Mouse (Mus musculus) layer of hippocampus, postnatal 36 days (tissue): ENCODE data around the gene Slain2. TPM values are rescaled to one million over a fixed set of nuclear protein-coding genes. Genes with fewer than 3 reads are reported as not detected.
"Not testable (repeated sequence)": the region's sequence is repeated elsewhere in the genome, so short reads cannot be mapped to it uniquely, and the experiment has no call there.

Source experiments
- DNase-seq, 2 experiments: peaks; one replicate each; pipeline ENCODE4 v3.0.0; 2022
- total RNA-seq, 2 experiments: library from RNA; stranded (reverse); gene quantifications; 2 replicates each; pipeline ENCODE4 v1.2.3; 2021

Gene Slain2
- total RNA-seq, 2 experiments from 2014 or later = 21.0 to 24.6 TPM

DNA sequence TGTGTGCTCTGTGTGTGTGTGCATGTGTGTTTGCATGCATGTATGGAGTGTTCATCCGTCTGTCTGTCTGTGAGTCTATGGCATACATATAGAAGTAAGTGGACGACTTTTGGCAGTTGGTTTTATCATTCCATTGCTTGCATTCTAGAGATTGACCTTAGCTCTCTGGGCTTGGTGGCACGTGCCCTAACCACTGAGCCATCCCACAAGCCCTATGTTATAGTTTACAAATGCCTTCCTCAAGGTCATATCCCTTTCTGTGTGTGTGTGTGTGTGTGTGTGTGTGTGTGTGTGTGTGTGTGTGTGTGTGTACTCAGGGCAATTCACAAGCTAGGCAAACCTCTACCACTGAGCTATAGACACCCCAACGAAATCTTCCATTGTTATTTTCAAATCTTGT lies 12.2 kb upstream of the Slain2 start:
- DNase-seq = no peak

DNA sequence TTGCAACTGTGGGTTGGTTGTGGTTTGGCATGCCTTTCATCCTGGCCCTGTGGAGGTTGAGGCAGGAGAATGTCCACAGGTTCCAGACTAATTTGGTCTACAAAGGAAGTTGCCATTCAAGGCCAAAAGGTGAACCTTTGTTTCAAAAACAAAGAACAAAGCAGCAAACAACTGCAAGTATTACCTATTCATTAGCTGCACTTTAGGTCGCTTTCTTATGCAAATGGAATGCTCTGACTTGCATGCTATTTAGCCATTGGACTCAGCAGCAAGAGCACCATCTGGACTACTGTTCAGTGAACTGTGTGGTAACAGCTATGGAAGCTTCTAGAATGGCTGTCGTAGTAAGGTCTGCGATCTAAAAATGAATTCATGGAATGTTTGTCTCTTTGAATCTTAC lies 11.8 kb upstream of the Slain2 start:
- DNase-seq = no peak

DNA sequence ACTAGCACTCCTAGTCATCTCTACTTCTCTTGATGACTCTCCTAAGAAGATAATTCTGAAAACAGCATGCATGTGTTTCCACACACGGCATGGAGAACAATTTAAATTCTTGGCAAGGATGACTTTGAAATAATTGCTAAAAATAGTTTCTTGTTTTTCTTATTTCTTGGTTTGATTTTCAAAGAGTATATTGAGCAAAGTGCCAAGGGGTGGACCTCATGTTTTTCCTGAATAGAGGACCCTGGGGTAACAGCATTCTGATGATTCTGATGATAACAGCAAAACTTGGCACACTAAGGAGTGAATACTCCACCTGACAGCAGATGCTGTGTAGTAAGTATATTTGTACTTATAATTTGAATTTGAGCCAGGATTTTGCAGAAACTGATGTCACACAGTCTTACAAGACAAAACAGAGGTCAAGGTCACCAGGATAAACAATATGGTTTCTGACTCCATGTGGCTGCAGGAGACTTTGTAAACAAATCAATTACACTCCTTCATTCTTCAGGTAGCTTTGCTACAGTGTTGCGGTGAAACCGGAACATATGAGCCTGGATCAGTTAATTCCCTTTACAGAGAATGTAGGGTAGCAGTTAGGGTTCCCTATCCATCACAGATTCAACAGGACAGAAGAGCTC lies 11.1 kb upstream of the Slain2 start:
- DNase-seq = no peak

DNA sequence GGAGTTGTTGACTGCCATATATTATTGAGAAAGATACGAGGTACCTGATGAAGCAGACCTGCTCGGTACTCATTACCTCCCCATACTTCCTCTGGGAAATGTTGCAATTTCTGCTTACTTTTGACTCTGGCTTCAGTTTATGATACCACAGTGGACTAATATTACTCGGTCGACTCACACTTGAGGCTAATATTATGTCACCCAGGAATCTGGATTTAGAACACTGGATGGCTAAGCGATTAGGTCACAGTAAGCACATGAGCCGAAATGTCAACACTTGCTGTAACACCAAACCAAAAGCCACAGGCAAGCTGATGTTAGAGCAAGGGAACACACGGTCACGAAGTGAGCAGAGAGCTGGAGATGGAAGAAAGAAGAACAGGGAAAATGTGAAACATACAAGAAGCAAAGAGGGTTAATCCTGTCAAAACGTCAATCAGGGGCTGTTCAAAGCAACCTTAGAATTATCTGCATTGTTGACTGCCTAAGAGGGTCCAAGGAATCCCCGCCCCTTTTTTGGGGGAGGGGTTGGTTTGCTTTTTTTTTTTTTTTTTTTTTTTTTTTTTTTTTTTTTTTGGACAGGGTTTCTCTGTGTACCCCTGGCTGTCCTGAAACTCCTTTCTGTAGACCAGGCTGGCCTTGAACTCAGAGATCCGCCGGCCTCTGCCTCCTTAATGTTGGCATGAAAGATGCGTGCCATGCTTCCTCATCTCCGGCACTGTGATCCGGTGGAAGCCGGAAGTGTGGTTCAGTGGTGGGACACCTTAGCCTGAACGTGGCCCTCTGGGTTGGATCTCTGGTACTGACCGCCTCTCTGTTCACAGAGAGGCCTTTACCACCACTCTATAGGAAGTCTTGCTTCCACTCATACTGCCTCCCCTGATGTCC lies 9.0 kb upstream of the Slain2 start:
- DNase-seq = no peak

DNA sequence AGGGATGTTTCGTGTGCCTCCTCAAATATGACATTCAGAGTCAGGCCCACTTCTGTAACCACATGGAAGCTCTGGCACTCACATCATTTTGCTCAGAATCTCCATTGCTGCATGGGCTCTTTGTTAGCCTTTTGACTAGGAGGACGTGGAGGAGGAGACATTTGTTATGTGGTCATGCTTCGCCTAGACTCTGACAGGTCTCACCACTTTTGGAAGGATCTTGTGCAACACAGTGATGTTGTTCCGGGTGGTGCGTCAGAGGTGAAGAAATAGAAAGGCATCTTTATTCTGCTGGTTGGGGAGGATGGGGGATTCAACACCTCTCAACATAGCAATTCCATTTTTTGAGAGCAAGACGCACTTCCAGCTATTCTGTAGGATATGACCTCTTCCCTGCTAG lies 6.7 kb upstream of the Slain2 start:
- DNase-seq = no peak

DNA sequence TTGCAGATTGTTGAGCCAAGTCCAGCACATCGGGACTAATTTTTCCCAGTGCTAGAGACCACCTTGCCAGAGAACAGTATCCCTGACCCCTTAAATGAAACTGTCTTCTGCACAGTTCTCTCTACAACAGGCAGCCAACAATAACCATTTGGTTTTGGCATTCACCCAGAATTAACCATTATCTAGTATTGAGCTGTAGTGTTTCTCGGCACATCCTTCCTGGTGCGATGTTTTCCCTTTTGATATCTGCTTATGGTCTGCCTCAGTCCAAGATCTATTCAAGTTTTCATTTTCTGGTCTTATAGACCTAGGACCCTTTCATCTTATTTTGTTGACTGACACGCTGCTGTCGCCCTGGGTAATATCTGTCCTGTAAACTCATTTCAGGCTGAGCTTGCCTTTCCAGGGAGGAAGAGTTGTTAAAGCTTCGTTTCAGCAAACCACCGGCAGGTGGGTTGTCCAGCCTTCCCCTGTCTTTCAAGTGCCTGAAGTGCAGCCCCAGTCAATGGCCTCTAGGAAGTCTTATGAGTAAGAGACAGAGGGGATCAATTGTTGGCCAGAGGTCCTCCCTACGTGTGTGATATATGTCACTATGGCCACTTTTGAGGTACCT lies 5.7 kb upstream of the Slain2 start:
- no peak for DNase-seq

DNA sequence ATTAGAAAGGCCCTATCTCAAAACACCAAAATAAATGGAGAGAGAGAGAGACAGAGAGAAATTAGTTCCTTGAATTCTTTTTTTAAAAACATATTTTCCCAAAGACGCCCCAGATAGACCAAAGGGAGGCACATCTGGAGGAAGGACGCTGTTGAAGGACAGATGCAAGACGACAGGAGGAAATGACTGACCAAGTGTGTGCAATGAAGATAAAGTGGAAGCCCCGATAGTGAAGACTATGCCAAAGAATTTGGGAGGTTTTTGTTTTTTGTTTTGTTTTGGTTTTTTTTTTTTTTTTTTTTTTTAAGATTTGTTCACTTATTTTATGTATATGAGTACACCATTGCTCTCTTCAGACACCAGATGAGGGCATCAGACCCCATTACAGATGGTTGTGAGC lies 4.7 kb upstream of the Slain2 start:
- no peak for DNase-seq

DNA sequence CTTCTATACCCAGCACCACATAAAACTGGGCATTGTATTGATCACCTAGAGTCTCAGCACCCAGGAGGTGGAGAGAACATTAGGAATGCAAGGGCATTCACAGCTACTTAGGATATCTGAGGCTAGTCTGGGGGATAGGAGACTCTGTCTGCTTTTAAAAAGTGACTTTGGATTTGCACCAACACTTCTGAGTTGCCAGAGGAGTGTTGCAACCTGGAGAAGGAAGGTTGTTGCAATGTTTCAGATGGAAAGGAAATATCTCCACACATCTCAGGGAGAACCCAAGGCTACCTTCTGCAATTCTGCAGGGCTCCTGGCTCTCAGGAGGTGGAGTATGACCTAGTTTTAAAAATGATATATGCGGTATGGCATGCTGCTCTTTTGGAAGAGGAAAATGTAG lies 3.7 kb upstream of the Slain2 start:
- no peak for DNase-seq

DNA sequence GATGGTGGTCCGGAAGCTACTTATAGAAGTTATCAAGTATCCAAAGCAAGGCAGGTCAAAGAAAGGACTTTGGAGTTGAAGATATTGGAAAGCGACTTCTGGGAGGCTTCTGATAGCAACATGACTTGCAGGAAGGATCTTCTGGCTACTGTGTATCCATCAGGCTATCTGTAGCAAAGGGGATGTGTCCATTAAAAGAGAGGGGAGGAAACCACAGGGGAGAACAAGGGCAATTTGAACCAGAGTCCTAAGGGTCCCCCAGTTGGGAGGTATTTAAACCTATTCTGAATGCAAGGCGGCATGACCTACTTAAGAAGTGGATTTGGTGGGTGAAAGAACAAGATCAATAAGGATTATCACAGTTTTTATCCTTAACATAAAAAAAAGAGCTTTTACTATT lies 2.8 kb upstream of the Slain2 start:
- DNase-seq = no peak

DNA sequence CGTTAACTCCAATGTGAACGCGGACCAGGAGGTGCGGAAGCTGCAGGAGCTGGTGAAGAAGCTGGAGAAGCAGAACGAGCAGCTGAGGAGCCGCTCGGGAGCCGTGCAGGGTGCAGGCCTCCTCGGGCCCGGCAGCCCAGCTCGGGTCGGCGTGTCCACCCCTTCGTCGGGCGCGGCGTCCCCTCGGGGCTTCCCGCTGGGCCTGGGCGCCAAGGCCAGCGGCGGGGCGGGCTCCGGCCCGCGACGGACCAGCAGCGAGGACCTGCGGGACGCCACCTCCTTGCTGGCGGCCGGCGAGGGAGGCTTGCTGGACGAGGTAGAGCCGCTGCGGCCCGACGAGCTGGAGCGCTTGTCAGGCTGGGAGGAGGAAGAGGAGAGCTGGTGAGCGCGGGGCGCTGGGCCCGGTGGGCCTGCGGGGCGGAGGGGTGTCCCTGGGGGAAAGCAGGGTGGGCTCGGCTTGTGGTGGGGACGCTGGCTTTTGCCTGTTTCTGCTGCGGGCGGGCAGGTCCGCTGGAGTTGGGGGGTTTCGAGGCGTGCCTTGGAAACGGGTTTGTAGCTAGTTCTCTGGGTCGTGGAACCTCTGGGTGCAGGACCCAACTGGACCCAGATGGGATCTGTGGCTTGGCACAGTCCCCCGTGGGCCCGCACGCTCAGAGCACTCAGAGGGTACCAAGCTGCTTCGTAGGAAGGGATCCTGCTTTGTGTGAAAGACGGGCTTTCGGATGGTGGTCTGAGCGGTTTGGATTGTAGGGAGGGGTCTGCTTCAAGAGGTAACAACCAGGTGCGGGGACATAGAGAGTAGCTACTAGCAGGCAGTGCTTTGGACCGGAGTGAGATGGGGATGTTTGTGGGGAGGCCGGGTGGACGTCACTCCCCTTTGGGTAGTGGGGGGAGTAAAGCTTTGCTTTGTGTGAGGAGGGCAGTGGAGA lies 793 bp downstream of the Slain2 start:
- DNase-seq = peak in 1 of 2 experiments; percentile 29

DNA sequence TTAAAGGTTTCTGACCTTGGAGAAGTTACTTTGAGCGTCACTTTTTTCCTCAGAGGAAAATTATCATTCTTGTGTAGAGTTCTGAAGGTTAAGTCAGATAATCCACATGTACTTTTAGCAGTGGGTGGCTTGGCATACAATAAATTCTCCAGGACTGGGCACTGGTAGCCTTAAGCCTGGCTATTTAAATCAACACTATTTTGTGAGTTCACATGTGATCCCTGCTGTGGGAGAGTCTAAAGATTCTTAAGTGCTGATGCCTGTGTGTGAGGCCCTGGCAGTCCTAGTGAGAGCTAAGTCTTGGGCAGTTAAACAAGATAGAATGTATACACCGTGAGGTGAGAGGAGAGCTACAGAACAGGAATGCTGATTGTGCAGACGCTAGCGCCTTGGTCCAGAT lies 1.9 kb downstream of the Slain2 start:
- DNase-seq = no peak

DNA sequence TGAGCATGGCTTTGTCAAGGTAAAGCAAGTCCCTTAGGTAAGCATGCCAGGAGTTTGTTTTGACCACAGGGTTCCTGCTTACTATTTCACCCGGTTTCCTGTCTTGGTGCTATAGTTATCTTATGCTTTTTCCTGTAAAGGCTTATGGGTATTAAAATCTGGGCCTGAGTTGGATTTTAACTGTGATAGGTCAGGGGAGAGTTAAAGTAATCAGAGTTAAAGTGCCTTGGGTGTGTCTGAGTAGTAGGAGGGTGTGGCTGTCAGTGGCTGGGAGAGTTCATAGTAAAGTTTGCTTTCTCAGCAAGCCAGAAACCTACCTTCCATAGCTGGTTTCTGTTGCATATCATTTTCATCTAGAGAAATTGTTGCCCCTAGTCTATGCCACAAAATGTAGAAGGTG lies 2.7 kb downstream of the Slain2 start:
- DNase-seq = no peak

DNA sequence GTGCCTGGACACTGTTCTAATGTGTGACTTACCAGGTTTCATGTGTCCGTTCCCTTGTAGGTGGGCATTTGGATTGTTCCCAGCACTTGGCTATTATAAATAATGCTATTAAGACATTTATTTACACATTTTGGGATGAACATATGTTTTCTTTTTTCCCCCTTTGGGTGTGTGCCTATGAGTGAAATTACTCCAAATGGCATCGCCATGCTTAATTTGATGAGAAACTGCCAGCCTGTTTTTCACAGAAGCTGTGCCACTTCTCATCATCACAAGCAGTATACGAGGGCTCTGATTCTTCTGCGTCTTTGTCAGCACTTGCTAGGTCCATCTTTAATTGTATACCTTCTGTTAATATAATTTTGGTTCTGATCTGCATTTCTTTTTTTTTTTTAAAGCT lies 6.3 kb downstream of the Slain2 start:
- no peak for DNase-seq

DNA sequence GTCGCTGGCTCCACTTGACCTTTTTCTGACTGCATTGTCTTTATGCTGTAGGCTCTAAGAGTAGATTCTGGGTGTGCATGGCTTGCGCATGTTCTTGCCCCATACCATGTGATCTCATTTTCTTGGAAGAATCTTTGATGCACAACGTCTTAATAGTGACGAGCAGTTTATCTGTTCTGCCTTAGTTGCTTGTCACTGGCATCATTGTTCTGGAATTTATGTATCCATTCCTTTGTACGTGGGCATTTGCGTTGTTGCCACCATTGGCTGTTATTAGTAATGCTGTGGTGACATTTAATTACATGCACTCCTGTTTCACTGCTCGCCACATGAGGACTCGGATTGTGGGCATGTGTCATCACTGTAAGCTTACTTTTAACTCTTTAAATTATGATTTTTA lies 7.1 kb downstream of the Slain2 start:
- DNase-seq = no peak

DNA sequence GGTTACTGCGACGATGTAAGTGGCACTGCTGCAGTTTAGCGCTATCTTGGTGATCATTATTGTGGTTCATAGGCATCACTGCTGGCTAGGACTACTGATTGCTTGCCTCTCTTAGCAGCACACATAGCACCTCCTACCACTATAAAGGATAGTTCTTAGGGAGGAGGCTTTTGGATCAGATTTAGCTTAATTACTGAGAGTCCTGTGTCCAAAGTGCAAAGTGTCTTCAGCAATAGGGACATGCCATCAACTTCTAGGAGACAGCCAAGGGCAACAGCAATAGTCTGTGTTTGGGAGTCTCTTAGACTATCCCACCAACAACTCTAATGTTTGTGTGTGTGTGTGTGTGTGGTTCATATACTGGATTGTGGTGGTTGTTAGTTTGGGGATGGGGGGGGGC lies 8.7 kb downstream of the Slain2 start:
- no peak for DNase-seq

DNA sequence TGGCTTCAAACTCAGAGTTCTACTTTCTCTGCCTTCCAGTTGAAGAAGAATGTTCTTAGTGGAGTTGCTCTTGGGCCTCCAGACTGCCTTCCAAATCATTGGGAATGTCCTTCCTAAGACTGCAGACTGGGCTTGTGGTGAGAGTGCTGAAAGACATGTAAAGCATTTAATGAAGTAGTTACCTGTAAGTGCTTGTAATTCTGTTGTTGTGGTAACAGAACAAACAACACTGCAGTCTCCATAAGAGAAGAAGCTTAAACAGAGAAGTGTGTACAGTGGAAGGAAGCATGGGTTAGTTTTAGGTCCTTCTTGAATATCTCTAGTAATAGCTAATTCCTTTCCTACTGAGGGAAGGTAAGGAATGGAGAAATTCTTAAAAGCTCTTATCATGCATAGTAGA lies 13.0 kb downstream of the Slain2 start:
- DNase-seq = no peak

DNA sequence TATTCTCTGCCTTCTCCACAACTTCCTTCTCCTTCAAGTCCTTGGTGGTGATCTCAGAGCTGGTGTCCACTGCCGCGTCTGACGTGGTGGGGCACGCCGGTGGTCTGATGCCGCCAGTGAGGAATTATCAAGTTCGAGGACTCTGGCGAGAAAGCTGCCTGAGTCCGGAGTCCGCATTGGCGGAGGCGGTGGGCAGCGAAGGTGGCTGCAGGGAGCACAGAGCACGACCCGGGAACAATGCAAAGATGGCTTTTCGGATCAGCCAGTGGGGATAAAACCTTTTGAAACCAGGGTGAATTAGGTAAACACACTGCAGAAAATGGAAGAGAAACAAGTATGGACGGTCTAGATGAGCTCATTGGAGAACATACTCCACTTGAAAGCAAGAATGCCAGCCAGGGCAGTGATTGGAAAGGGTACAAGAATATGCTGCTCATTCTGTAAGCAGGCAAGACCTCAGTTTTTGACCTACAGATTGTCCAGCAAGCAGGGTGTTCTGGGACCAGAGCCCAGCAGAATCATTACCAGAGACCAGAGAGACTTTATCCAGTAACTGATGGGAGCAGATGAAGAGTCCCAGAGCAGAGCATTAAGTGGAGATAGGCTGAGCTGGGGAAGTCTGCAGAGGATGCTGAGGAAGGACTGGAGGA lies 19.0 kb downstream of the Slain2 start:
- no peak for DNase-seq

DNA sequence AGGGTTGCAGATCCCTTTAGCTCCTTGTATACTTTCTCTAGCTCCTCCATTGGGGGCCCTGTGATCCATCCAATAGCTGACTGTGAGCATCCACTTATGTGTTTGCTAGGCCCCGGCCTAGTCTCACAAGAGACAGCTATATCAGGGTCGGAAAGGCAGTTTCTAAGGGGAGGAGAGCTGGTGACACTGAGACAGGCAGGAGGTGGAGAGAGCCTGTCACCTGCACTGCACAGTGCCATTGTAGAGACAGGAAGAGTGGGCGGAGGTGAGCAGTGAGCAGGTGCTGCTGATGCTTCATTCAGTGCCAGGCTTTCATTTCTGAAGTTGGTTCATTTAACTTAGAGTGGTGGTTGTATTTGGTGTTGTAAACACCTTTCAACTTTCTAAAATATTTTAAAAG lies 24.3 kb downstream of the Slain2 start:
- DNase-seq = not testable (repeated sequence)

DNA sequence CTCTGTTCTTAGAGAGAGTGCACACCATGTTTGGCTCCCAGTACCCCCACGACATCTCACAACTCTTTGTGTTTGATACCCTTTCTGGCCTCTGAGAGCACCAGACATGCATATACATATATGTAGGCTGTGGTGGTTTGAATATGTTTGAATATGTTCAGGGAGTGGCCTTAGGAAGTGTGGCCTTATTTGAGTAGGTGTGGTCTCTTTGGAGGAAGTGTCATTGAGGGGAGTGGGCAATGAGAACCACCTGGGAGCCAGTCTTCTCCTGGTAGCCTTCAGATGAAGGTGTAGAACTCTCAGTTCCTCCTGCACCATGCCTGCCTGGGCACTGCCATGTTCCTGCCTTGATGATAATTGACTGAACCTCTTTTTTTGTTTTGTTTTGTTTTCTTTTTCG lies 25.2 kb downstream of the Slain2 start:
- no peak for DNase-seq

DNA sequence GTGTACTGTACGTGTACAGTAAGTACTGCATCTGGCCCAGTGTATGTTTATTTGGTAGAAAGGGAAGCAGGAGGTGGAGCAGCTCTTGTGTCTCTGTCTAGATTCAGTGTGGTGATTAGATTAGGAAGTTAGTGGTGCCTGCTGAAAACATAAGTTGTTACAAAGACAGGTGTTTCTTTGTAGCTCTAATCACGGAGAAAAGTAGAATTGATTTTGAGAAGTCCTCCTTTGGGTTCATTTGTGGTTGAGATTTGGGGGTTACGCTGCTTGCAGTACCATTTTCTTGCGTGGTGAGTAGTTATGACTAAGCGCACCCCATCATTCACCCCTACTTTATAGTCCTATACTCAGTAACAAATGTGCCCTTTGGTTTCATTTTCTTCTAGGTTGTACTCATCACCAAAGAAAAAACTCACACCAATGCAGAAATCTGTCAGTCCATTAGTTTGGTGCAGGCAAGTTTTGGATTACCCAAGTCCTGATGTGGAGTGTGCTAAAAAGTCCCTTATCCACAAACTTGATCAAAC lies 26.9 kb downstream of the Slain2 start:
- DNase-seq = no peak

DNA sequence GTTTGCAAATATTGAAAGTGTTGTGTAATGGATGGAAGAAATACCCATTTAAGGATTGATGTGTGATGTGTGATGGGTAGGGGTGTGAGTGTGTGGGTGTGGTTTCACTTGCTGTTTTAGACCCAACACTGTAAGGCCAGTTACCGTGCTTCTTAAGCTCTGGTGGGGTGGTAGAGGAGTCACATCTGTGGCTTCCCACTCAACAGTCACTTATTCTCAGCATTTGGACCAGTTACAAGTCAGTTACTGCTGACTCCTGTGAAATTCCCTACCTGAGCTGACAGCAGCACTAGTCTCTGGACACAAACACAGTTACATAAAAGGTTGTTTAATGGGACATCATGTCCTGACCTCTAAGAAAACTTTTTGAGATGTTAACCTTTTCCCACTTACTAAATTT lies 34.0 kb downstream of the Slain2 start:
- no peak for DNase-seq

DNA sequence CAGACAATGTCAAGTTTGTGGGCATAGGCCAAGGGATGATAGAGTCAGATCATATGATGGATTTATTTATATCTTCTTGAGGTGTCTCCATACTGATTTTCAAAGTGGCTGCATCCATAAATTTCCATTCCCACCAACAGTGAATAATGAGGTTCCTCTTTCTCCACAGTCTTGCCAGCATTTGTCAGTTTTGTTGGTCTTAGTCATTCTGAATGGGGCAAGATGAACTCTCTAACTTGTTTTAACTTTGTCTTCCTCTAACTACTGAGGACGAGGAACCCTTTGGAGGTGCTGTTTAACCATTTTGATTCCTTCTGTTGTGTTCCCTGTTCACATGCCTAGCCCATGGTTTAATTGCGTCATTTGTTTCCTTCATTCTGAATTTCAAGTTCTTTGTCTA lies 36.1 kb downstream of the Slain2 start:
- DNase-seq = no peak
